Comparison of ENCODE assay signal across 23 mouse cellular contexts in genomic region chr7:31117465-31117864, GRCm38 (mm10). TPM values are rescaled to one million over a fixed set of nuclear protein-coding genes. Genes with fewer than 3 reads are reported as not detected.
A peak's percentile ranks its signal among the peaks of the same experiment; 100 is the strongest.
DNase-seq lines count a peak whose midpoint lies in the region; ATAC-seq and TF ChIP-seq lines count a peak whose summit lies in the region.
"Had no signal": no experiment of that assay in that cellular context is flagged by ENCODE, and none has a peak within 500 bp of the region (broad histone marks: within the 10 kb centered on the region; RNA-seq: fewer than 3 reads in every experiment).

No protein-coding gene starts in this region.

- ATAC-seq in cerebellum, adult (ENCODE audit: insufficient number of reproducible peaks, low FRiP score, low TSS enrichment), result no peak
- ATAC-seq: intestine, embryonic 16.5 days had no signal

- no peak overlapping the region for H3K4me3 ChIP-seq in layer of hippocampus, adult 2 months
- peak overlapping the region; percentile 25 for H3K4me3 ChIP-seq in cerebellum, adult 2 months (replicated peaks; ENCODE audit: insufficient read depth, low read depth, low read length)
- no peak overlapping the region for H3K4me3 ChIP-seq in heart, adult 2 months
- H3K4me3 ChIP-seq: embryonic facial prominence, embryonic 13.5 days; heart, embryonic 13.5 days; hindbrain, embryonic 15.5 days; liver, embryonic 13.5 days; neural tube, embryonic 13.5 days; stomach, embryonic 15.5 days had no signal

- WGBS in cerebellum, adult 2 months, result 15% methylated on average over 11 of the region's 11 CpGs
- WGBS in heart, adult 2 months, result 94% methylated on average over 11 of the region's 11 CpGs

- H3K4me1 ChIP-seq in cerebellum, adult 2 months (ENCODE audit: control insufficient read depth, insufficient read depth, low read length), result peaks cover 58% of the 10 kb centered on the region
- H3K4me1 ChIP-seq in heart, adult 2 months (ENCODE audit: control insufficient read depth, insufficient read depth, low read length), result peaks cover 7% of the 10 kb centered on the region

- no peak overlapping the region for H3K9ac ChIP-seq in heart, adult 2 months (ENCODE audit: low read depth, low read length)
- H3K9ac ChIP-seq: embryonic facial prominence, embryonic 13.5 days; heart, embryonic 13.5 days; hindbrain, embryonic 15.5 days; liver, embryonic 13.5 days; neural tube, embryonic 13.5 days; stomach, embryonic 15.5 days had no signal

- no peaks in the 10 kb centered on the region for H3K27me3 ChIP-seq in cerebellum, adult 2 months (ENCODE audit: control insufficient read depth, insufficient read depth, low read length)
- no peaks in the 10 kb centered on the region for H3K27me3 ChIP-seq in heart, adult 2 months (ENCODE audit: control insufficient read depth, insufficient read depth, low read length)
- H3K27me3 ChIP-seq: embryonic facial prominence, embryonic 13.5 days; heart, embryonic 13.5 days; hindbrain, embryonic 15.5 days; liver, embryonic 13.5 days; stomach, embryonic 15.5 days had no signal

- TF ChIP-seq POLR2A in cerebellum, adult 2 months (IDR thresholded peaks at IDR 0.05; ENCODE audit: borderline replicate concordance, insufficient read depth, low read length), result peak; percentile 17; the same call in 1 of the 2 replicates
- no peak for TF ChIP-seq POLR2A in heart, adult 2 months (IDR thresholded peaks at IDR 0.05; ENCODE audit: insufficient read depth, low read depth, low read length)

- no peak for TF ChIP-seq EP300 in heart, adult 2 months (IDR thresholded peaks at IDR 0.05; ENCODE audit: insufficient read depth, low read depth, low read length)

- no peaks in the 10 kb centered on the region for H3K36me3 ChIP-seq in heart, adult 2 months (ENCODE audit: control insufficient read depth, insufficient read depth, low read length)
- H3K36me3 ChIP-seq: embryonic facial prominence, embryonic 13.5 days; heart, embryonic 13.5 days; hindbrain, embryonic 15.5 days; liver, embryonic 13.5 days; neural tube, embryonic 13.5 days; stomach, embryonic 15.5 days had no signal

- H3K79me2 ChIP-seq in heart, adult 2 months (replicated peaks; ENCODE audit: control insufficient read depth, insufficient read depth, low read length), result no peaks in the 10 kb centered on the region

- peak overlapping the region; percentile 83 for H3K27ac ChIP-seq in layer of hippocampus, adult 2 months
- peak overlapping the region; percentile 85 for H3K27ac ChIP-seq in cerebellum, adult 2 months (ENCODE audit: insufficient read depth, low read length)
- H3K27ac ChIP-seq in heart, adult 2 months, result no peak overlapping the region
- H3K27ac ChIP-seq: embryonic facial prominence, embryonic 13.5 days; heart, embryonic 13.5 days; hindbrain, embryonic 15.5 days; neural tube, embryonic 13.5 days; stomach, embryonic 15.5 days had no signal

- peak; percentile 35 for TF ChIP-seq CTCF in layer of hippocampus, adult 2 months (conservative IDR thresholded peaks at IDR 0.05)
- no peak for TF ChIP-seq CTCF in cerebellum, adult 2 months (IDR thresholded peaks at IDR 0.05; ENCODE audit: borderline replicate concordance, insufficient read depth, low read depth, low read length)
- TF ChIP-seq CTCF in heart, adult 2 months (IDR thresholded peaks at IDR 0.05), result no peak

- intact Hi-C loops in heart, adult 2 months (cut with DNase I), result no loop called here

- DNase-seq in cerebellum, adult 11 months, result peak; percentile 57
- DNase-seq in layer of hippocampus, adult 2 months (ENCODE audit: low spot score in 2 of 2), result peak in 1 of 2 experiments; percentile 74
- DNase-seq in layer of hippocampus, postnatal 10 days (ENCODE audit: low spot score in 2 of 2), result no peak
- peak; percentile 67 to 78 for DNase-seq in cerebellum, adult 2 months
- peak; percentile 70 to 72 for DNase-seq in layer of hippocampus, adult 8-10 months (ENCODE audit: low spot score in 2 of 2)
- DNase-seq in heart, adult 2 months, result no peak
- DNase-seq in frontal cortex, postnatal 25 days (ENCODE audit: low spot score in 2 of 2), result no peak
- DNase-seq: adrenal gland, postnatal 25 days; kidney, postnatal 36 days; liver, embryonic 13.5 days; midbrain, embryonic 14.5 days; right cerebral cortex, postnatal 25 days; thymus, adult 18-20 months had no signal

RNA-seq across cellular contexts. Expression of gene Hpn, which starts 2.4 kb away (rescaled TPM):
- total RNA-seq in layer of hippocampus, adult 2 months (2021), result 1 to 10 TPM; 2.9 to 7.1 TPM
- total RNA-seq in layer of hippocampus, postnatal 10 days (2021), result 1 to 10 TPM; 2.1 to 2.9 TPM
- polyA plus RNA-seq in cerebellum, adult 2 months (2012; rRNA removed), result 9.4 and 10.8 TPM in 2 replicates
- 1 to 10 TPM; 4.8 to 9.5 (median 5.4) TPM for total RNA-seq in layer of hippocampus, adult 8-10 months (2022)
- 1 to 10 TPM; 1.7 to 2.6 TPM for total RNA-seq in heart, adult 2 months (2021)
- polyA plus RNA-seq in heart, adult 2 months (2012; rRNA removed), result 2.8 and 5.1 TPM in 2 replicates
- polyA plus RNA-seq: forebrain, embryonic 14.5 days had no signal

RNA-seq across cellular contexts. Expression of gene Scn1b, which starts 9.3 kb away (rescaled TPM):
- 100 to 1,000 TPM; 585 to 611 TPM for total RNA-seq in layer of hippocampus, adult 2 months (2021)
- 100 to 1,000 TPM; 264 to 274 TPM for total RNA-seq in layer of hippocampus, postnatal 10 days (2021)
- polyA plus RNA-seq in cerebellum, adult 2 months (2012; rRNA removed), result 1,376 and 1,380 TPM in 2 replicates
- 100 to 1,000 TPM; 572 to 623 (median 584) TPM for total RNA-seq in layer of hippocampus, adult 8-10 months (2022)
- total RNA-seq in heart, adult 2 months (2021), result 10 to 100 TPM; 31.8 to 32.5 TPM
- 39.7 and 41.9 TPM in 2 replicates for polyA plus RNA-seq in heart, adult 2 months (2012; rRNA removed)
- total RNA-seq: granulocyte monocyte progenitor cell, adult 5-6 weeks; MEL had no signal

RNA-seq across cellular contexts. Expression of gene Gramd1a, which starts 38.2 kb away (rescaled TPM):
- 100 to 1,000 TPM; 118 to 124 TPM for total RNA-seq in layer of hippocampus, adult 2 months (2021)
- total RNA-seq in layer of hippocampus, postnatal 10 days (2021), result 100 to 1,000 TPM; 143 to 144 TPM
- polyA plus RNA-seq in cerebellum, adult 2 months (2012; rRNA removed), result 148 and 153 TPM in 2 replicates
- 100 to 1,000 TPM; 115 to 132 (median 125) TPM for total RNA-seq in layer of hippocampus, adult 8-10 months (2022)
- total RNA-seq in heart, adult 2 months (2021), result 10 to 100 TPM; 27.9 to 33.7 TPM
- 49.2 and 64.3 TPM in 2 replicates for polyA plus RNA-seq in heart, adult 2 months (2012; rRNA removed)

RNA-seq across cellular contexts. Expression of gene Fxyd3, which starts 41.0 kb away (rescaled TPM):
- 1 to 10 TPM in 1 of 2 experiments, not detected in 1; 1.7 TPM for total RNA-seq in layer of hippocampus, adult 2 months (2021)
- total RNA-seq in layer of hippocampus, postnatal 10 days (2021), result 1 to 10 TPM in 1 of 2 experiments, not detected in 1; 1.2 TPM
- 1.3 and 1.4 TPM in 2 replicates for polyA plus RNA-seq in cerebellum, adult 2 months (2012; rRNA removed)
- total RNA-seq in layer of hippocampus, adult 8-10 months (2022), result 1 to 10 TPM in 3 of 4 experiments, not detected in 1; 1.4 to 2.3 (median 1.6) TPM
- 1 to 10 TPM; 1.6 to 2.5 TPM for total RNA-seq in heart, adult 2 months (2021)
- 4.9 and 5.5 TPM in 2 replicates for polyA plus RNA-seq in heart, adult 2 months (2012; rRNA removed)
- total RNA-seq: granulocyte monocyte progenitor cell, adult 5-6 weeks; MEL had no signal
- polyA plus RNA-seq: forebrain, embryonic 14.5 days; midbrain, embryonic 14.5 days had no signal

RNA-seq across cellular contexts. Expression of gene Lgi4, which starts 58.3 kb away (rescaled TPM):
- 10 to 100 TPM; 37.9 to 41.9 TPM for total RNA-seq in layer of hippocampus, adult 2 months (2021)
- total RNA-seq in layer of hippocampus, postnatal 10 days (2021), result 10 to 100 TPM; 13.2 to 15.5 TPM
- 48.9 and 54.2 TPM in 2 replicates for polyA plus RNA-seq in cerebellum, adult 2 months (2012; rRNA removed)
- total RNA-seq in layer of hippocampus, adult 8-10 months (2022), result 10 to 100 TPM; 38.3 to 64.2 (median 55.9) TPM
- total RNA-seq in heart, adult 2 months (2021), result 1 to 10 TPM; 3.8 to 3.9 TPM
- 5.4 and 6.5 TPM in 2 replicates for polyA plus RNA-seq in heart, adult 2 months (2012; rRNA removed)
- total RNA-seq: granulocyte monocyte progenitor cell, adult 5-6 weeks; MEL had no signal

Comparison
In these comparisons a context has a peak if more than half of its experiments do, and no peak if none do; other contexts are left out.
1. DNase-seq: peak in cerebellum, adult 11 months (single experiment), cerebellum, adult 2 months (2 of 2) and layer of hippocampus, adult 8-10 months (2 of 2); none in layer of hippocampus, postnatal 10 days (0 of 2), heart, adult 2 months (0 of 2) and frontal cortex, postnatal 25 days (0 of 2).
2. RNA of gene Scn1b, which starts 9.3 kb away (total RNA-seq): 585 to 611 TPM in layer of hippocampus, adult 2 months, 572 to 623 TPM in layer of hippocampus, adult 8-10 months and 264 to 274 TPM in layer of hippocampus, postnatal 10 days; 31.8 to 32.5 TPM in heart, adult 2 months; every median in the first group is over 4 times any median in the second.